Mouse (Mus musculus) small intestine, adult 2 months (tissue): Measurements from ENCODE around the gene Rcsd1.

Experiments
- CTCF ChIP-seq: fragments of 200-500 bp; IDR thresholded peaks from 2 replicates; pipeline ENCODE4 v1.5.1; 2012; ENCODE audit warnings: low read depth, mild to moderate bottlenecking, control low read depth, inconsistent platforms, low read length, moderate library complexity, mixed read lengths; ENCODE audit not compliant: insufficient replicate concordance, insufficient read length; ENCODE audit errors: extremely low read depth
- POLR2A ChIP-seq: fragments of 200-500 bp; IDR thresholded peaks from 2 replicates; pipeline ENCODE4 v1.6.1; 2012; ENCODE audit warnings: low read depth, mild to moderate bottlenecking, control low read depth, inconsistent platforms, low read length, moderate library complexity

GRCm38 (mm10) chr1:165697701-165698100 lies 11.9 kb downstream of the Rcsd1 start:
- TF ChIP-seq CTCF, result no peak
- no peak for TF ChIP-seq POLR2A
